Mouse (Mus musculus) CH12F3 (cell line): ENCODE results near the gene Chmp2b.

Source experiments
- in situ Hi-C: fragments of 300-500 bp; cut with MboI; formaldehyde crosslinking; loops from 2 replicates; pipeline ENCODE4 v1.14.3; 2020; ENCODE audit warnings: low sequenced_read_pairs

The Chmp2b gene

DNA sequence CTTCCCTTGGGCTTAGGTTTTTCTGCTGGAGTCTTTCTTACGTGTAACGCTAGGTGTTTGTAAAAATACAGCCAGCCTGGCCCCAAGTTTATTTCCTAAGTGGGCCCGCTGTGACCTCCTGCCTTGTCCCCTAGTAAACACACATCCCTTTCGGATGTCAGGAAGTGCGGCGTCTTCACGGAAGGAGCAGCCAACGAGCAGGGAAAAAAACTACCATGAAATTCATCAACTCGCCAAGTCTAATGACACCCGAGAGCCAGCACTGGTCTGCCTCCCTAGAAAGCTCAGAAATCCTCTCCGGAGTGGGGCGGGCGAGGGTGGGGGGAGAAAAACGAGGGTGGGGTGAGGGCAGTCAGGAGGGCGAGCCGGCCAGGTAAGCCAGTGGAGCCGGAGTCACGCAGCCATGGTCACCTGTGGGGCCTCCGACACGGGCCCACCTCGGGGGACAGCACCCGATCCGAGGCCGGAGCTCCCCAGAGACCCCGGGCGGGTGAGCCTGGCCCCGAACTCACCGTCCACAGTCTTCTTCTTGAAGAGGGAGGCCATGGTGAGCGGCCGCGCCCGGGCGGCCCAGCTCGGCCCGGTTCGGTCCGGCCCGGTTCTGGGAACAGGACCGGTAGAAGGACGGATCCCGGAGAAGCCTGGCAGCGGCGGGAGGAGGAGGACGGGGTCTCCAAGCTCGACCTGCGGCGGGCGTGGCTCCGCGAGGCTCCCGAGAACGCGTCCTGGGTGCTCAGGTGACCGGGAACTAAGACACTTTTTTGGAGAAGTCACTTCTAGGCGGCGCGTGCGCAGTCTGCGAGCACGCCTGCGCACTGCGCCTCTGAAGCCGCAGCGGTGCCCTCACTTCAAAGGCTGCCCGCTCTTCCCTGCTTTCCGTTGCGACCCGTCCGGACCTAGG, at the start of gene Chmp2b:
TSS of gene Chmp2b (minus strand) at position 764 of the 901 bp plus-strand sequence.
- in situ Hi-C loops, result no loop called here

DNA sequence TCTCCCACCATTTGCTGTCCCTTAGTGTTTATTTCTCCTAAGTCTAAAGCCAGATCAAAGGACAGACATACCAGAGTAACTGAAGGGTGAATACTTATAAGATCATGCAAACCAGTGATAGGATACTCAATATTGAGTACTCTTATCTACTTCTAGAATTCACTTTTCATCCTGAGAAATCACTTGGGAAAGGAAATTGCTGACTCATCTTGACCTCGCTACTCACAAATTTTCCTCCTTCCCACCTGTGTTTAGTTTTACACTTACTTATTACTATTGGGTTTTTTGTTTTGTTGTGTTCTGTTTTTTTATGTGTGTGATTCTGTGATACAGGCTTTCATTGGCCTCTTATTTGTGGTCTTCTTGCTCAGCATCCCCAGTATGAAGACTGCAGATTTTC, 49.2 kb upstream of the Chmp2b start:
- in situ Hi-C loops, result no loop called here

DNA sequence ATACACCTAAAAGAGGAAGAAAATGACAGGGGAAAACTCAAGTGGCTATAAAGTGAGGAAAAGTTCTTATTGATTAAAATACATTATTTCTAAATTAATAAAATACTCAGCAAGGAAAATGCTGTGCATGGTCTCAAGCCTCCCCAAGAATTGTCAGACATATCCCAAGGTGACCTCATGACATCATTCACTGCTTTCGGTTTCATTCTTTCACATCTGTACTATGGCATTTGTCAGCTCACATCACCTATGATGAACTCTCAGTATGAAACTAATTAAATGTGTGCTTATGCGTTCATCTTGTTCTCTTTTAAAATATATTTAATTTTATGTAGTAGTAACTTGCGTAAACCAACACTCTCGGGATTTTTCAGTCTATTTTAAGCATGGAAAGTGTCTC, 38.3 kb upstream of the Chmp2b start:
- in situ Hi-C loops, result no loop called here

DNA sequence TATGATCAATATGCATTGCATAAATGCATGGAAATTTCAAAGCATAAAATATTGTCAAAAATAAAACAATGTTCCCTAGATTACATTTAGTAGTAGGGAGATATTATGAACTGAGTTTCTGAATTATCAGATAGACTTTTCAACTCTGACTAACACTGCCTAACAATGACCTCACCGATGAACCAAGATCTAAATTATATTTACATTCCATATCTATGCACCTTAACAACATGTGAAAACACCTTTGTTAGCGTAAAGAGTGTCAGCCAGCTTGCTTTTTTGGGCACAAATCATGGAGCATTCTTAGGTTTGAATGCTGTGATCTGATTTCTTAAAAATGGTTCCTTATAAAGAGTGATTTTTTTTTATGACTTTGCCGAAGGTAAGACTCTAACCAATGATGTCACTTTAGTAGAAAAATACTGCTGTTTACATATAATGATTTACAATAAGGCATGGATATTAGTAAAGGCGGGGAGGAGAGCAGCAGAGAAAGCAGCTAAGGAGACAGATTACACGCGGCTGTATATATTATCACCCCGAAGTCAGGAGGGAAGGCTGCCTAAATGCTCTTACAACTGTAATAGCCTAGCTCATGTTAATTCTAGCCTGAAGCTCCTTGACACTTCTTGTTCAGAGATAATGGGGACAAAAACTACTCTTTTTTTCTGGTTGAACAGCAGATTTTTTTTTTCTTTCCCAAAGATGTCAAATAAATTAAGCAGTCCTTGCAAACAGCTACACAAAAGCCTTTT, 23.8 kb upstream of the Chmp2b start:
- in situ Hi-C loops, result no loop called here

DNA sequence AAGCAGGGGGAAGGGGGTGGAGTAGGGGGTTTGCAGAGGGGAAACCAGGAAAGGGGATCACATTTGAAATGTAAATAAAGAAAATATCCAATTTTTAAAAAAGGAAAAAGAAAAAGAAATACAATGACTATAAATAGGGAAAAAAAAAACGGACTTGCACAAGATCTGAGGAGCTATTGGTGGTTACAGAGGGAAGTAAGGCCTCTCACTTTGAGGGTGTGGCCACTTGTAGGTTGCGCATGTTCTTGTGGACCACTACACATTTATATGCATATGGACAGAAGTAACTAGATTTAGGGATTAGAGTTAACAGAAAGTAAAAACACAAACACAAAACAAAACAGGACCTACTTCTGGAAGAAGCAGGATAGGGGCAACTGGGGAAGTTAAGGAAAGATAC, 23.2 kb upstream of the Chmp2b start:
- in situ Hi-C loops, result no loop called here

DNA sequence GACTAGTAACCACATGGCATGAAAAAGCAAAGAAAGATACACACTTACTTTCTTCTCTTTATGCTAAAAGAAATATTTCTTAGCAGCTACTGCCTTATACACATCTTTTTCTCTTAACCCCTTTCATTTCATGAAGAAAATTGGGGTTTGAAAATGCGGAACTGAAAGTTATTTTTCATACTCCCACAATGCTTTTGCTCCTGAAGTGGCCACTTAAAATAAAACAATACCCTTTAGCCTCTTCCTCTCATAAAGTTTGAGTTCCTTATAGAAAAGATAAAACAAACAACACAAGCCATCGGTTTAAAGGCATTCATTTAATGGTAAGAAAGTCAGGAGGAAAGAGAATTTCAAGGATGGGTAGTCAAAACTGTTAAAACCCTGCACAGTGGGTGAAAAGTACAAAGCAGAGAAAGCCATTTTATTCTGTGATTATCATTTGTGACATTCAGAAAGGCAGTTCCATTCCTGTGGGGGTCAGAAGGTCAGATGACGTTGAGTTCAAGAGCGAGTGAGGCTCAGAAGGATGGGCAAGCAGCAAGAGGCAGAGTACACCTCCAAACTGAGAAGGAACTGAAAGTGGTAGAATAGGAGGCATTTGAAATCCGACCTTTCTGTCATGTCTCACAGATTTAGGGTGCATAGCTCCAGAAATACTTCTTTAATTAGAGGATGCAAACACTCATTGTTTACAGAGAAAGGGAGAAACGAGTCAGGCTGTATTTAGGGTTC, 14.9 kb upstream of the Chmp2b start:
- in situ Hi-C loops, result no loop called here

DNA sequence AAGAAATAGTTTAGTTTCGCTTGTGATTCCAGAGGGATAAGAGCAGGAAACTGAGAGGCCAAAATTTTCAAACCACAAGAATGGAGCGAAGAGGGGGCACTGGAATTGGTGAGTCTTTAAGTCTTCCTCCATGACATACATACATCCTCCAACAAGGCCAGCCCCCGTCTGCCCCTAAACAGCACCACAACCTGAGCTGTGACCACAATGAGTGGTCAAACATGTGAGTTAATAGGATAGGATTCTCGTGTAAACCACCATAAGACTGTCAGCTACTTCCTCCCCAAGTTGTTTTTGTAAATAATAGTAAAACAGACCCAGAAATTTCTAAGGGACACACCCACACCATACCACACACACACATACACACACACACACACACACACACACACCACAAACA, 6.3 kb upstream of the Chmp2b start:
- in situ Hi-C loops, result no loop called here

DNA sequence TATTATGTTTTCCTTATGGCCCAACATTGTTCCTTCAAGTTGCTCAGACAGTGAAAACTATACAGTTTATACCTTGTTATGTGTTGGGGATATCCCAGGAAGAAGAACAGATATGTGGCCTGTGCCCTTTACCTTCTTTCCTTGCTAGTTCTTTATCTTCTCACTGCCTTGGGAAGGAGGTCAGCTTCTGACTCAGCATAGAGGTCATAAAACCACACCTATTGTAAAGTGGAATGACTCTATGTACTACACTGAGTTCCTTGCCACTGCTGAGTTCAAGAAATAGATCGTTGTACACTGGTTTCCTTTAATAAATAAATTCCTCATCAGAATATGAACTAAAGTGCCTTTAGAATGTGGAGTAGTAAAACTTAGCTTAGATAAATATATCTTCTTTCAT, 2.4 kb upstream of the Chmp2b start:
- in situ Hi-C loops, result no loop called here

DNA sequence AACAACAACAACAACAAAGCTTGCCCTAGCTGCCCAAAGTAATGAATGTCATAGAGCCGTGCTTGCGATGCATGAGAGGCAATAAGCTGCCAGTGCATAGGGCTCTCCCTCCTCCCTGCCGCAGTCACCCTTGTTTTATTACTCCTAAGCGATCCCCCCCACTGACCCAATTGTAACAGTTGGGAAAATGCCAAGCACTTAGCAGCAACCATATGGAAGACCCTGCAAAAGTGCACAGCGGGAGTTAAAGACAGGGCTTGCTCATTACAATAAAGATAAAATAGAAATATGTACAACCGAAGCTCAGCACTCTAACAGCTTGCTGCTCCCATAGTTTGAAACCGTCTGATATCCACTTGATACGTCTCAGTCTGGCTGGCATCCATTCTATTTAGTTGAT, 1.8 kb upstream of the Chmp2b start:
- in situ Hi-C loops, result no loop called here

DNA sequence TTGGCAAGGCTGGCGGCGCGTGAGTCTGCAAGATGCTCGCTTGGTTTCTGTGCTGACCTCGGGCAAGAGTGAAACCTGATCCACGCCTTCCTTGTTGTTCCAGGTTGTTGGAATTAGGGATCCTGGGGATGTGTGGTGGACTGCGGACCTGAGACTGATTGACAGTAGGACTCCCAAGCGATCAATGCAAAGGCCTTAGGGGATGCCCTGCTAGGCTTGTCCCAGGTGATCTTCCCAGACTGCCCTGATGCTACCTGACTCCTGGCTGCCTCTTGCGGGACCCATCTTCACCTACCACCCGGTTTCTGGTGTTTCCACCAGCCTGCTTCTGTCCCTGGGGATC, 309 bp upstream of the Chmp2b start:
- in situ Hi-C loops, result no loop called here

DNA sequence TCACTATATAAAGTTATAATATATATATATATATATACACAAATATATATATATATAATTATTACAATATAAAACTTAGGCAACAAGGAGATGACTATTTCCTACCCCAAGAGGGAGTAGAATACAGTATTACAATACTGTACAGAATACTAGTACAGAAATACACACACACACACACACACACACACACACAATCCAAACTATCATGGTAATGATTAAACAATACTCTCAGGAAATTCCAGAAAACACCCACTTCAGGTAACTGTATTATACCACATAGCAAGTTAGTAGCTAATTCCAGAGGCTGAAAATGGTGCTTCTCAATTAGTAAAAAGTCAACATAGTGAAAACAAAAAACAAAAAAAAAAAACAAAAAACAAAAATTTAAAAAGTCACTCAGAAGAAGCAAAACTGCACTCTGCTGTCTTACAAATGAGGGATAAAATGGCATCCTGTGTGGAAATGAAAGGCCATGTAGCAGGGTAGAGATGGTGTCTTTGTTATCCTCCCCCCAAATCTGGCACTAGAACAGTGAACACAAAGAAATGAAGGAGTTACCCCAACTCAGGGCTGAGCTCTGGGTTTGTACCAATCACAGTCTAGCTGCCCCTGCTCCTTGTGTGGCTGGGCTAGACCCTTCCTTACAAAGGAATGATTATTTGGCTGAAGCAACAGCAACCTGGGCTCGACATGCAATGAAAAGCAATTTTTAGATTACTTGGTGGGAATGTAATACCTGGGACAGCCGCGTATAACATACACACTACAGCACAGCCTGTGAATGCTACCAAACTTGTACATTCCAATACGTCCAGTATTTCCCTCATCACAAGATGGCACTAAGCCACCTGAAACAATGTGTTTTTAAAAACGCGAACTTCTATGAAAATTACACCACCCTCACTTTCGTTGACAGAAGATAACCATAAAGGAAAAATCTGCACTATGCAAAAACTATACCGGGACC, 1.2 kb downstream of the Chmp2b start:
- in situ Hi-C loops, result no loop called here

DNA sequence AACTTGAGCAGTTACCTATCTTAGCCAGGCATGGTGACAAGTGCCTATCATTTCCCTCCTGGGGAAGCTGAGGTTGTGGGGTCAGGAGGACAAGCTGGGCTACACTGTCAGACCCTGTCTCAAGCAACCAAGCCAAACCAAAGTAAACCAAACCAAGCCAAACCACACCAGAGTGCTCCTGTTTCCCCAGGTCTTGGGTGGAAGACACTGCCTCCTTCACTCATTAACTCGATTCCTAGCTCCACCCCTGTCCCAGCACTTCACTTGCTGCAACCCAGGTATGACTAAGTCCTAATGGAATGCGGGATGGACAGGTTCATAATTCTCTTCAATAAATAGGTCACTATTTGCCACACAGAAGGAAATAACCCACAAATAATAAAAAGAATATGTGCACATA, 2.9 kb downstream of the Chmp2b start:
- in situ Hi-C loops, result no loop called here

DNA sequence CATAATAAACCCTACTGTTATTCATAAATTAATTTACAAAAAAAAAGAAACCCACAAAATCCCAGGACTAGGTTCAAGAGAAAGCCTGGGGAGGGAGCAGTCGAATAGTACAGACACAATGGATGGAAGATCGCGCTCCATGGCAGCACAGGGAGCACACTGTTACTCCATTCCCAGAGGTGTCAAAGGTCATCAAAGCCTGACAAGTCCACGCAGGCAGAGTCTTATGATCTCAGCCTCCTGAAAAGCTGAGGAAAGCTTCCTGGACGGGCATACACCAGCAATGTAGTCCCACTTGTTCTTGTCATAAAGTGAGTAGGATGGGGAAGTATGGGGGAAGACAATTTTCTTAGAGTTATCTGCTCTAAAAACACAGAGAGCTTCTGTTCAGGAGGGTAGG, 5.2 kb downstream of the Chmp2b start:
- in situ Hi-C loops, result no loop called here

DNA sequence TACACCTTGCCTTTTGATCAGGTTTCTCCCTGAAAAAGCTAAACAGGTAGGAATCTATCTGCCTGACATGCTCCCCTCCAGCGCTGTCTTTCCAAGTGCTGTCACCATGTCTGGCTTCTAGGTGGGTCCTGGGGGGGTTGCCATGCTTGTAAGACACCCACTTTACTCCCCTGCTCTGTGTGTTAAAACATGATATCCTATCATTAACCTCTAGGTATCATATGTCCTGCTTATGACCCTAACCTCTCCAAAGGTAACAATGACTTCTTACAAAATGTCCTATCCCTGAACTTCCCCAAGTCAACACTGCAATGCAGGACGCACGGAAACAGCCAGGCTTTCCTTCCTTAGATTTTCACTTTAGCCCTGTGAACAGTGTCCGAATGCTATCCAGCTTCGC, 8.3 kb downstream of the Chmp2b start:
- in situ Hi-C loops, result no loop called here

DNA sequence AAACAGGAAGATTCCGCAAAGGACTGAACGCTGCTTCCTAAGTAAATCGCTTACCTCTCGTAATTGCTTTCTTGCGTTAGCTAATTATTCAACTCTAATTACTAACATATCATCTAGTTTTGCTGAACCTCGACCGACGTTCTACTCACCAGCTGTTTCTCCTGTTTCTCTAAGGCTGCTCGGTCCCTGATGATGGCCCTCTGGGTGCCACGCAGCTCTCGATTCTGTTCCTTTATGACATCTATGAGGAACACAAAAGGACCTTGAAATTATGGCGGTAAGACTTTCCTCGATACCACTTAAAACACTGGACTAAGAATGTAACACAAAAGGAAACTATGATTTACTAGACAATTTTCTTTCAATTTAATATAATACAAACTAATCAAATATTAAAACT, 11.7 kb downstream of the Chmp2b start:
- in situ Hi-C loops, result no loop called here

DNA sequence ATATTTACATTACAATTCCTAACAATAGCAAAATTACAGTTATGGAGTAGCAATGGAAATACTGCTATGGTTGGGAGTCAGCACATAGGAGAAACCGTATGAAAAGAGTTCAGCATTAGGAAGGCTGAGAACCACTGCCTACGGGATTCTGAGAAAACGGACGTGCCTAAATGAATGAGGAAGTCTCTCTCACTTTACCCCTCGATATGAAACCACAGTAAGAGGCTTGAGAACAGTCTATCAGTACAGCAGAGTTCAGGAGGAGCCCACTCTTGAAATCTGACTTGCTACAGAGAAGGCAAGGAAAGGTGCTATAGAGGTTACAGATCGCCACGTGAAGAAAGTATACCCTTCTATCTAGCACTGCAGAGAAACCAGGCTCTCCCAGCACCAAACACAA, 13.6 kb downstream of the Chmp2b start:
- in situ Hi-C loops, result no loop called here

DNA sequence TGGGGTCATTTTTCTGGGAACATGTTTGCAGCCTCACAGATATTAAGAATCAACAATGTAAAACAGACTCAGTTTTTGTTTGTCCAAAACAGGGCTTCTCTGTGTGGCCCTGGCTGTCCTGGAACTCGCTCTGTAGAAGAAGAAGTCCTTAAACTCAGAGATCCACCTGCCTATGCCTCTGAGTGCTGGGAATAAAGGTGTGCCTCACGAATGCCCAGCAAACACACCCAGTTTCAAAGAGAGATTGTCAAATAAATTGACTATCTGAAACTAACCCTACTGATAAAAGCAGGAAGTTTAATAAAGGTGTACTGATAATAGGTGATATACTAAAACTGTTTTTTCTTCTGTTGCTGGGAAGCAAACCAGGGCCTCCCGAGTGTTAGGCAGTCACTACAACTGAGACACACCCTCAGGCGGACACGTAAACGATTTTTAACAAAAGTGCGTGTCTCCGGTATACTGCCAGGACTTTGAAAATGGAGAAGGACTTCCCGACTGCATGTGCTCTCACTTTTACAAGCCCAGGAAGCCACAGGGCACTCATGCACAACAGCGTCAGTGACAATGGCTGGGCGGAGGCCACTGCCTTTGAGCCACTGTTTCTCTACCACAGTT, 18.7 kb downstream of the Chmp2b start:
- in situ Hi-C loops, result no loop called here

DNA sequence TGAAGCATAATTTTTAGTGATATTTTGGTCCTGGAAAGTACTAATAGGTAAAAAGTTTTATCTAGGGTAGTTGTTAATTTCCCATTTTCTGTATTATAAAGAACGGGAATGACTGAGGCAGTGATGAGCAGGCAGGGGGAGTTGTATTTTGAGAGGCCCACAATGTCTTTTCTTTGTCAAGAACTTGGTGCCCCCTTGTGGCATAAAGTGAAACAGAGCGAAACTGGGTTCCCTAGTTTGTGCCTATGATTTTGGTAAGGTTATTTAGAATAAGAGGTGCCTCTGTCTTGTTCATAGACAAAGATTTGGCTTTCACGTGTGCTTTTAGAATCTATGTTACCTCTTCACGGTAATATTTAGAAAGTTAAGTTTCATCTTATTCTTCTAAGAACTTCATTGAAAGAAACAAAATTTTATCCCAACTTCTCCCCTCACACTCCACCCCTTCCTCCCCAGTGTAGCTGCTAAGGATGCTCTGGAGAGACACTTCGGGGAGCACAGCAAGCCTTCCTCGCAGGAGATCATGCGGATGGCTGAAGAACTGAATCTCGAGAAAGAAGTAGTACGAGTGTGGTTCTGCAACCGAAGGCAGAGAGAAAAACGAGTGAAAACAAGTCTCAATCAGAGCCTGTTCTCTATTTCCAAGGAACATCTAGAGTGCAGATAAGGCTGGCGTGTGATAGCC, 29.1 kb downstream of the Chmp2b start:
- in situ Hi-C loops, result no loop called here

DNA sequence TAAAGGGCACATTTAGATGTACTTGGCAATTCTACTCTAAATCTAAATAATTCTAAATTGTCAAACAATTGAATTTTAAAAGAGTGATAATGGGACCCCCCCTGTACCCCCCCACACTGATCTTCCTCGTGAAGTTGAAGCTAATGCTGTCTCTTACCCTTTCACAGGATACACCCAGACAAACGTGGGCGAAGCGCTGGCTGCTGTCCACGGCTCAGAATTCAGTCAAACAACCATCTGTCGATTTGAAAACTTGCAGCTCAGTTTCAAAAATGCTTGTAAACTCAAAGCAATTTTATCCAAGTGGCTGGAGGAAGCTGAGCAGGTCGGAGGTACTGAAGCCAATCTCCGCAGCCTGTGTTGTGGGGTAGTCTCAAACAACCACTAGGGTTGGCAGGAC, 30.9 kb downstream of the Chmp2b start:
- in situ Hi-C loops, result no loop called here

DNA sequence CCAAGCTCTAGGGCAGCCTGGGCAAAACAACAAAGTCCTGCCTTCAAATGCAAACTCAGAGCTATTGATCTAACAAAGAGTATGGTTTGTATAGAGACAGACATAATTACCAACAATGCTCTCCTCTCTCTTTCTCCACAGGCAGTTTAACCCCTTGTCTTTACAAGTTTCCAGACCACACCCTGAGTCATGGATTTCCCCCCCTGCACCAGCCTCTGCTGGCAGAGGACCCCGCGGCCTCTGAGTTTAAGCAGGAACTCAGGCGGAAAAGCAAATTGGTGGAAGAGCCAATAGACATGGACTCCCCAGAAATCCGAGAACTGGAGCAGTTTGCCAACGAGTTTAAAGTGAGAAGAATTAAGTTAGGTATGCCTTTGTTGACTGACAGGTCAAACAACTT, 32.9 kb downstream of the Chmp2b start:
- in situ Hi-C loops, result no loop called here
